Mouse (Mus musculus) B cell, adult 2 months (primary cell): ENCODE data around the gene Rsu1.

Experiments
- DNase-seq, 2 experiments: peaks; one replicate each; pipeline ENCODE4 v3.0.0; 2022

The Rsu1 gene

DNA sequence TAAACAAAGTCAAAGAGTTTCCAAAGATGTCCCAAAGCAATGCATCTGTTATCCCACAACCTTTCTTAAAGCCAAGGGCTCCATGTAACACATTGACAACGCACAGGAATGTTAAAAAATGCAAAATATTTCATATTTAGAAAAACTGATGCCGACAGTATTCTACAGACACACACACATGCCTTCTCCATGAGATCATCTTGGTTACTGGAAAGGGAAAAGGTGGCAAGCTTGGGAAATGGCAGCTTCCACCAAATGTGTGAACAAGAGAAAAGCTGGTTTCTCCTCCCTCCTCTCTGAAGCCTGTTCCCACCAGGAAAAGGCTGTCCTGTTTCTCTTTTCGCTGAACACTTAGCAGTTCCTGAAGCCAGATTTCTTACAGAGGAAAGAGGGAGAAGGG, 232.4 kb downstream of the Rsu1 start:
- DNase-seq: no peak
